Mouse (Mus musculus) cerebellum, postnatal 4 days (tissue): Measurements from ENCODE around the gene Large2.
"Not testable (repeated sequence)": the region's sequence is repeated elsewhere in the genome, so short reads cannot be mapped to it uniquely, and the experiment has no call there.

Source experiments
- DNase-seq, 2 experiments: peaks; one replicate each; pipeline ENCODE4 v3.0.0; 2022; ENCODE audit warnings: low spot score in 2 of 2, mixed read lengths in 1 of 2

Large2 gene

GRCm38 (mm10) chr2:92374514-92374913 is at the start of gene Large2, which contains the start of gene Pex16:
Gene Large2 (minus strand): TSS chr2:92374869.
Gene Pex16 (plus strand): TSS chr2:92374676.
- DNase-seq: no peak

- DNase-seq: peak; percentile 46 to 79
Observed at GRCm38 (mm10) chr2:92423702-92424461, 49.2 kb upstream of the Large2 start.

- DNase-seq: no peak
Observed at GRCm38 (mm10) chr2:92423156-92423555, 48.5 kb upstream of the Large2 start.

- DNase-seq: no peak
Observed at GRCm38 (mm10) chr2:92422388-92423135, 47.9 kb upstream of the Large2 start.

GRCm38 (mm10) chr2:92421723-92422387 is 47.2 kb upstream of the Large2 start:
- no peak for DNase-seq

- DNase-seq: no peak
Observed at GRCm38 (mm10) chr2:92411705-92412104, 37.0 kb upstream of the Large2 start.

GRCm38 (mm10) chr2:92408309-92409045 is 33.8 kb upstream of the Large2 start:
- DNase-seq: no peak

GRCm38 (mm10) chr2:92405687-92406086 is 31.0 kb upstream of the Large2 start:
- no peak for DNase-seq

- no peak for DNase-seq
Observed at GRCm38 (mm10) chr2:92404737-92405136, 30.1 kb upstream of the Large2 start.

GRCm38 (mm10) chr2:92403776-92404319 is 29.2 kb upstream of the Large2 start:
- DNase-seq: no peak

GRCm38 (mm10) chr2:92402591-92403326 is 28.1 kb upstream of the Large2 start:
- no peak for DNase-seq

GRCm38 (mm10) chr2:92401091-92401561 is 26.5 kb upstream of the Large2 start, which contains the start of gene Mapk8ip1:
Gene Mapk8ip1 (minus strand): TSS chr2:92401263.
- DNase-seq: no peak

GRCm38 (mm10) chr2:92400682-92401081 is 26.0 kb upstream of the Large2 start:
- no peak for DNase-seq

GRCm38 (mm10) chr2:92399877-92400276 is 25.2 kb upstream of the Large2 start:
- DNase-seq: not testable (repeated sequence)

GRCm38 (mm10) chr2:92397436-92397835 is 22.8 kb upstream of the Large2 start:
- DNase-seq: no peak

GRCm38 (mm10) chr2:92395535-92395934 is 20.9 kb upstream of the Large2 start:
- DNase-seq: no peak

- peak in 1 of 2 experiments; percentile 59 for DNase-seq
Observed at GRCm38 (mm10) chr2:92392318-92393264, 17.9 kb upstream of the Large2 start.

- DNase-seq: peak in 1 of 2 experiments; percentile 58
Observed at GRCm38 (mm10) chr2:92391703-92392317, 17.1 kb upstream of the Large2 start.

GRCm38 (mm10) chr2:92391116-92391515 is 16.4 kb upstream of the Large2 start:
- DNase-seq: no peak
